Mouse (Mus musculus): Measurements from ENCODE around the gene Olfr1318. TPM values are rescaled to one million over a fixed set of nuclear protein-coding genes. Genes with fewer than 3 reads are reported as not detected.
A peak's percentile ranks its signal among the peaks of the same experiment; 100 is the strongest.

Gene Olfr1318
- 0.09 TPM in 1 of 2 replicates, not detected in the other for polyA plus RNA-seq (2015; fragmentation: Nextera tagmentation; extraction: Ambion mirVana)

- no peak for DNase-seq (ENCODE audit: low spot score)
These were observed at the start of gene Olfr1318 for GRCm38 (mm10) chr2:112153898-112154297. Gene Olfr1318 (plus strand): TSS chr2:112154198.

- no peak for DNase-seq (ENCODE audit: low spot score)
These were observed 38.7 kb upstream of the Olfr1318 start, which contains the start of gene Olfr1315-ps1 for GRCm38 (mm10) chr2:112115340-112115739. Gene Olfr1315-ps1 (minus strand): TSS chr2:112115440.

GRCm38 (mm10) chr2:112134877-112135276 is 19.1 kb upstream of the Olfr1318 start, which contains the start of gene Olfr1316:
Gene Olfr1316 (minus strand): TSS chr2:112134977.
- DNase-seq (ENCODE audit: low spot score) = no peak

- DNase-seq (ENCODE audit: low spot score) = no peak
These were observed 14.0 kb upstream of the Olfr1318 start, which contains the start of gene Olfr1317 for GRCm38 (mm10) chr2:112140029-112140428. Gene Olfr1317 (plus strand): TSS chr2:112140329.

GRCm38 (mm10) chr2:112196859-112197258 is 42.9 kb downstream of the Olfr1318 start:
- peak; percentile 65 for DNase-seq (ENCODE audit: low spot score)

GRCm38 (mm10) chr2:112203056-112203455 is 49.1 kb downstream of the Olfr1318 start:
- no peak for DNase-seq (ENCODE audit: low spot score)

Other genes with a start within 250 kb of the Olfr1318 start
- not detected in 2 replicates for gene Olfr1306, start 237.9 kb upstream of the Olfr1318 start, polyA plus RNA-seq (2015; fragmentation: Nextera tagmentation; extraction: Ambion mirVana)
- not detected in 2 replicates for gene Olfr1307, start 204.8 kb upstream of the Olfr1318 start, polyA plus RNA-seq (2015; fragmentation: Nextera tagmentation; extraction: Ambion mirVana)
- gene Olfr1308, start 189.3 kb upstream of the Olfr1318 start, polyA plus RNA-seq (2015; fragmentation: Nextera tagmentation; extraction: Ambion mirVana) = not detected in 2 replicates
- gene Olfr1309, start 163.9 kb upstream of the Olfr1318 start, polyA plus RNA-seq (2015; fragmentation: Nextera tagmentation; extraction: Ambion mirVana) = not detected in 2 replicates
- not detected in 2 replicates for gene Olfr1310, start 141.5 kb upstream of the Olfr1318 start, polyA plus RNA-seq (2015; fragmentation: Nextera tagmentation; extraction: Ambion mirVana)
- gene Olfr1311, start 129.8 kb upstream of the Olfr1318 start, polyA plus RNA-seq (2015; fragmentation: Nextera tagmentation; extraction: Ambion mirVana) = not detected in 2 replicates
- gene Olfr1312, start 104.0 kb upstream of the Olfr1318 start, polyA plus RNA-seq (2015; fragmentation: Nextera tagmentation; extraction: Ambion mirVana) = not detected in 2 replicates
- not detected in 2 replicates for gene Olfr1313, start 76.4 kb upstream of the Olfr1318 start, polyA plus RNA-seq (2015; fragmentation: Nextera tagmentation; extraction: Ambion mirVana)
- not detected in 2 replicates for gene Olfr1314, start 57.4 kb upstream of the Olfr1318 start, polyA plus RNA-seq (2015; fragmentation: Nextera tagmentation; extraction: Ambion mirVana)
- gene Olfr1315-ps1, start 38.8 kb upstream of the Olfr1318 start, polyA plus RNA-seq (2015; fragmentation: Nextera tagmentation; extraction: Ambion mirVana) = not detected in 2 replicates
- not detected in 2 replicates for gene Olfr1316, start 19.2 kb upstream of the Olfr1318 start, polyA plus RNA-seq (2015; fragmentation: Nextera tagmentation; extraction: Ambion mirVana)
- gene Olfr1317, start 13.9 kb upstream of the Olfr1318 start, polyA plus RNA-seq (2015; fragmentation: Nextera tagmentation; extraction: Ambion mirVana) = not detected in 2 replicates
- 8.1 and 11.4 TPM in 2 replicates for gene Lpcat4, start 85.3 kb downstream of the Olfr1318 start, polyA plus RNA-seq (2015; fragmentation: Nextera tagmentation; extraction: Ambion mirVana)
- 0.04 and 0.08 TPM in 2 replicates for gene Nutm1, start 105.1 kb downstream of the Olfr1318 start, polyA plus RNA-seq (2015; fragmentation: Nextera tagmentation; extraction: Ambion mirVana)
- 283 and 333 TPM in 2 replicates for gene Nop10, start 107.7 kb downstream of the Olfr1318 start, polyA plus RNA-seq (2015; fragmentation: Nextera tagmentation; extraction: Ambion mirVana)
- gene Slc12a6, start 111.6 kb downstream of the Olfr1318 start, polyA plus RNA-seq (2015; fragmentation: Nextera tagmentation; extraction: Ambion mirVana) = 15.8 and 19.4 TPM in 2 replicates
- not detected in 2 replicates for gene Gm21985, start 112.1 kb downstream of the Olfr1318 start, polyA plus RNA-seq (2015; fragmentation: Nextera tagmentation; extraction: Ambion mirVana)
- 123 and 127 TPM in 2 replicates for gene Emc4, start 213.8 kb downstream of the Olfr1318 start, polyA plus RNA-seq (2015; fragmentation: Nextera tagmentation; extraction: Ambion mirVana)
- gene Katnbl1, start 225.0 kb downstream of the Olfr1318 start, polyA plus RNA-seq (2015; fragmentation: Nextera tagmentation; extraction: Ambion mirVana) = 33.1 and 33.2 TPM in 2 replicates